Comparison of ENCODE assay signal across 29 mouse cellular contexts in the genomic region with DNA sequence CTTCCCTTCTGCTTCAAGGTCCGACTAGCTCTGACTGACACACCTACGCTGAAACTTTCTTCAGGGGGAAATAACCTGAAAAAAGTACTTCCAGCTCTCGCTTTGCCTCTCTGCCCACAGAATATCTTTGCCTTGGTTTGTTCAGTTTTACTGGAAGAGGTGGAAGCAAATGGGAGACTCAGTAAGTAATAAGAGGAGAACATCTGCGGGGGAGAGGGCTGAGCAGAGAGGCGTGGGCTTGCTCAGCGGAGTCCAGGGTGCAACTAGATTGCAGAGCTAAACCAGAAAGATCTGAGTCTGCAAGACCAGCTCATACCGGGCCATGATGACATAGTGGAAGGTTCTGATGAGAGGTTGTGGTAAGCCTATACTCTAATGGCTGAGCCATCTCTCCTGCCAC. TPM values are rescaled to one million over a fixed set of nuclear protein-coding genes. Genes with fewer than 3 reads are reported as not detected.
DNase-seq lines count a peak whose midpoint lies in the region; ATAC-seq and TF ChIP-seq lines count a peak whose summit lies in the region.
"Had no signal": no experiment of that assay in that cellular context is flagged by ENCODE, and none has a peak within 500 bp of the region (broad histone marks: within the 10 kb centered on the region; RNA-seq: fewer than 3 reads in every experiment).

No protein-coding gene starts in this region.

- intact Hi-C loops in left cerebral cortex, adult 2 months (cut with DNase I) = no loop called here
- intact Hi-C loops in left cerebral cortex, postnatal 10 days (cut with DNase I) = no loop called here

- no peaks in the 10 kb centered on the region for H3K27me3 ChIP-seq in kidney, embryonic 15.5 days
- H3K27me3 ChIP-seq in kidney, adult 2 months (replicated peaks; ENCODE audit: control insufficient read depth, insufficient read depth, low read length) = no peaks in the 10 kb centered on the region
- H3K27me3 ChIP-seq: embryonic facial prominence, embryonic 13.5 days; forebrain, embryonic 12.5 days; hindbrain, embryonic 13.5 days had no signal

- TF ChIP-seq POLR2A in kidney, adult 2 months (IDR thresholded peaks at IDR 0.05; ENCODE audit: low read depth, low read length) = no peak

- no peak for TF ChIP-seq CTCF in kidney, adult 2 months (conservative IDR thresholded peaks at IDR 0.05; ENCODE audit: insufficient read depth, insufficient read length, low read depth, low read length)
- TF ChIP-seq CTCF in left cerebral cortex, adult 2 months (IDR thresholded peaks at IDR 0.05) = no peak

- peak; percentile 52; the same call in 1 of the 2 replicates for ATAC-seq in kidney, embryonic 15.5 days (replicated peaks; ENCODE audit: low FRiP score)
- no peak for ATAC-seq in megakaryocyte-erythroid progenitor cell, adult 5-6 weeks (replicated peaks; ENCODE audit: low FRiP score, low TSS enrichment, poor library complexity, severe bottlenecking)

- H3K4me3 ChIP-seq in kidney, embryonic 15.5 days (replicated peaks) = no peak overlapping the region
- no peak overlapping the region for H3K4me3 ChIP-seq in kidney, adult 2 months (ENCODE audit: insufficient read depth, low read depth, low read length)
- no peak overlapping the region for H3K4me3 ChIP-seq in left cerebral cortex, adult 2 months
- H3K4me3 ChIP-seq: embryonic facial prominence, embryonic 13.5 days; forebrain, embryonic 12.5 days; hindbrain, embryonic 13.5 days had no signal

- no peak overlapping the region for H3K4me2 ChIP-seq in kidney, embryonic 15.5 days
- H3K4me2 ChIP-seq: embryonic facial prominence, embryonic 13.5 days; forebrain, embryonic 12.5 days; heart, embryonic 11.5 days; hindbrain, embryonic 13.5 days had no signal

- no peak overlapping the region for H3K9ac ChIP-seq in kidney, embryonic 15.5 days
- H3K9ac ChIP-seq: embryonic facial prominence, embryonic 13.5 days; forebrain, embryonic 12.5 days; hindbrain, embryonic 13.5 days; liver, embryonic 14.5 days had no signal

- H3K36me3 ChIP-seq in kidney, embryonic 15.5 days = no peaks in the 10 kb centered on the region
- H3K36me3 ChIP-seq in kidney, adult 2 months (ENCODE audit: control insufficient read depth, insufficient read depth, low read length) = no peaks in the 10 kb centered on the region
- H3K36me3 ChIP-seq: embryonic facial prominence, embryonic 13.5 days; forebrain, embryonic 12.5 days; hindbrain, embryonic 13.5 days had no signal

- no peak overlapping the region for H3K27ac ChIP-seq in kidney, embryonic 15.5 days
- no peak overlapping the region for H3K27ac ChIP-seq in kidney, adult 2 months (ENCODE audit: insufficient read depth, low read depth, low read length)
- peak overlapping the region; percentile 76 for H3K27ac ChIP-seq in left cerebral cortex, adult 2 months
- H3K27ac ChIP-seq: embryonic facial prominence, embryonic 13.5 days; forebrain, embryonic 12.5 days; hindbrain, embryonic 13.5 days; liver, embryonic 14.5 days; macrophage; stomach, postnatal 0 days had no signal

- 60% methylated on average over 7 of the region's 7 CpGs for WGBS in kidney, embryonic 15.5 days
- WGBS in kidney, adult 2 months = 54% methylated on average over 7 of the region's 7 CpGs

- no peaks in the 10 kb centered on the region for H3K4me1 ChIP-seq in kidney, embryonic 15.5 days
- no peaks in the 10 kb centered on the region for H3K4me1 ChIP-seq in kidney, adult 2 months (ENCODE audit: control insufficient read depth, insufficient read depth, low read length)

- no peaks in the 10 kb centered on the region for H3K9me3 ChIP-seq in kidney, embryonic 15.5 days (replicated peaks)
- H3K9me3 ChIP-seq: embryonic facial prominence, embryonic 13.5 days; forebrain, embryonic 12.5 days; hindbrain, embryonic 13.5 days had no signal

- DNase-seq in frontal cortex, adult 2 months (ENCODE audit: extremely low spot score in 1 of 2, low spot score in 1 of 2) = peak; percentile 21 to 46
- DNase-seq in frontal cortex, postnatal 10 days (ENCODE audit: low spot score in 2 of 2) = no peak
- no peak for DNase-seq in kidney, adult 2 months
- DNase-seq in left cerebral cortex, adult 2 months (ENCODE audit: extremely low spot score in 1 of 2, low spot score in 2 of 2) = peak in 1 of 2 experiments; percentile 16
- no peak for DNase-seq in left cerebral cortex, postnatal 10 days (ENCODE audit: extremely low spot score in 1 of 2, low spot score in 2 of 2)
- peak; percentile 63 for DNase-seq in brain, adult 2 months (ENCODE audit: low read depth, low spot score)
- DNase-seq: adrenal gland, postnatal 14 days; cerebellum, adult 11-12 months; cerebellum, adult 9-11 months; embryo, embryonic 11 days; gastrocnemius, postnatal 14 days; heart, adult 18-20 months; heart, postnatal 36 days; kidney, adult 11 months; liver; lung, adult 2 months; lung, postnatal 10 days; midbrain, embryonic 14.5 days; thymus, adult 18-20 months; thymus, postnatal 25 days had no signal

RNA-seq across cellular contexts. Expression of a gene that starts 13.3 kb away (rescaled TPM):
- 1.3 and 1.9 TPM in 2 replicates for polyA plus RNA-seq in frontal cortex, adult 2 months (2012; rRNA removed)
- polyA plus RNA-seq in kidney, embryonic 15.5 days (2015; fragmentation: Nextera tagmentation; extraction: Ambion mirVana) = 1.9 and 2.9 TPM in 2 replicates
- polyA plus RNA-seq in kidney, adult 2 months (2012; rRNA removed) = 5.6 and 6.3 TPM in 2 replicates
- 1 to 10 TPM; 4.2 to 4.6 TPM for total RNA-seq in left cerebral cortex, adult 2 months (2021)
- total RNA-seq in left cerebral cortex, postnatal 10 days (2021) = 1 to 10 TPM; 2.6 to 4.0 TPM
- not detected in 2 replicates for total RNA-seq in megakaryocyte-erythroid progenitor cell, adult 5-6 weeks (2014; fragmentation: Nextera tagmentation)
- not detected in 2 replicates for total RNA-seq in megakaryocyte-erythroid progenitor cell, adult 5-6 weeks (2017)

Comparison
In these comparisons a context has a peak if more than half of its experiments do, and no peak if none do; other contexts are left out.
1. DNase-seq: peak in frontal cortex, adult 2 months (2 of 2) and brain, adult 2 months (single experiment); none in frontal cortex, postnatal 10 days (0 of 2), kidney, adult 2 months (single experiment) and left cerebral cortex, postnatal 10 days (0 of 2).